Mouse (Mus musculus): ENCODE data around the gene Wdr92. TPM values are rescaled to one million over a fixed set of nuclear protein-coding genes. Genes with fewer than 3 reads are reported as not detected.

Gene Wdr92
- 10 to 100 TPM; 10.3 to 12.2 TPM for total RNA-seq (2021)

GRCm38 (mm10) chr11:17181807-17182206 lies at the start of gene Wdr92:
Gene Wdr92, plus strand, starts transcription at chr11:17182107.
- no peak for DNase-seq (ENCODE audit: low spot score)
- intact Hi-C loops (cut with DNase I), result no loop called here

DNA sequence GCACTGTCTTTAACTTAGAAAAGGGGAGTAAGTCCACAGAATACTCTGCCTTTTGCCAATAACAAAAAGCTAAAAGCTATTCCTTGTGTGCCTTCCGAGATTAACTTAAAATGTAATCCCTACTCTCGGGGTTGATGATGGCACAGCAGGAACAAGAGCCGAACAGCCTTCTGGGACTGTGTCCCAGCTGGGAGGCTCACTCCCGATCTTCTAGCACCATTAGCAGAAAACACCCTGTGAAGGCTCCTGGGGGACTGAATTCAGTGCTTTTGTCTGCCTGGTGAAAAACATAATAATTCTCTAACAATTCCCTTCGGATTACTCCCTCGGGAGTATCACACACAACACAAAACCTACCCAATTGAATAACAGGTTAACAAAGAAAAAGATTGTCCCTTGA lies 46.3 kb upstream of the Wdr92 start:
- intact Hi-C loops (cut with DNase I), result no loop called here
- DNase-seq (ENCODE audit: low spot score), result no peak

GRCm38 (mm10) chr11:17138306-17139033 lies 43.4 kb upstream of the Wdr92 start:
- DNase-seq (ENCODE audit: low spot score), result no peak
- intact Hi-C loops (cut with DNase I), result no loop called here

- DNase-seq (ENCODE audit: low spot score), result peak; percentile 92
- intact Hi-C loops (cut with DNase I), result loop anchor here (5.0 kb wide), 1 partner anchor 652 kb away; the partner anchor contains the start of gene Sec61g
Observed at GRCm38 (mm10) chr11:17158858-17159737, 22.8 kb upstream of the Wdr92 start, which contains the start of gene Ppp3r1. Gene Ppp3r1, plus strand, starts transcription at chr11:17159263.

GRCm38 (mm10) chr11:17159738-17160241 lies 22.1 kb upstream of the Wdr92 start:
- DNase-seq (ENCODE audit: low spot score), result peak; percentile 17
- intact Hi-C loops (cut with DNase I), result loop anchor here (2.0 to 5.0 kb wide), 4 partner anchors 51 to 652 kb away; partner anchors contain the start of genes C1d, Cnrip1, Plek and Pno1

DNA sequence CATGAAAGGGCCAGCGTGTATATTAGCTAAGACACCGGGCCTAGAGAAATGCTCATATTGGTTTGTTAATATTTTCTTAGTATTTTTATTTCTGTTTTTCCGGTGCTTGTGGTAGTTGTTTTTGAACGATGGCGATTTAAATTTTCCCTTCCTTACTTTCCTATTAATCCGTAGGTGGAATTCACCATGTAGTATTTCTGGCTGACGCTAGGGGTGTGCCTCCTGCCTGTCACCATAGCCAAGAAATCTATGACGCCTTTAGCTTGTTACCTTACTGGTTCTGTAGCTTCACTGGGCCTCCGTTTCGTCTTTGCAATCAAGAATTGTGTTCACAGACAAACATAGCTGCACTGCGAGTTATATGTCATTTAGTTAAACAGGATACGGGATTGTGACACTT lies 21.7 kb upstream of the Wdr92 start:
- peak; percentile 5 for DNase-seq (ENCODE audit: low spot score)
- intact Hi-C loops (cut with DNase I), result loop anchor here (2.0 to 5.0 kb wide), 3 partner anchors 51 to 108 kb away; partner anchors contain the start of genes C1d, Cnrip1, Plek and Pno1

DNA sequence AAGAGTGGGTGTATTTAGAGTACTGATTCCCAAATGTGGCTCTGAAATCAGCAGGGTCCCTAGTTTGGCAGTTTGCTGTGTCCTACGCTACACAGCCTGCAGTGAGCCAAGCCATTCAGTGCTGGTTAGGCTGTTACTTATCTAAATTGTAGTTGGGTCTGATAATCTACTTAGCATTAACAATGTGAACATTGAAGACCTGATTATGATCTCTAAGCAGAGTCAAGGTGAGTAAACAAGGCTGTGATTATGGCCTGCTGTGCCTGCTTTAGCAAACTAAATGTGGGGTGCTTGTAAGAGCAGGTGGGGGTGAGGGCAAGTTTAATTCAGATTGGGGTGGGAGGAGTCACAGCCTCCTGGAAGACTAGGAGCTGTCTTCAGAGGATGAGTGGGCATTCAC lies 18.0 kb upstream of the Wdr92 start:
- intact Hi-C loops (cut with DNase I), result loop anchor here (5.0 kb wide), 2 partner anchors 93 to 112 kb away; partner anchors contain the start of genes C1d, Cnrip1 and Plek
- no peak for DNase-seq (ENCODE audit: low spot score)

- DNase-seq (ENCODE audit: low spot score), result no peak
- intact Hi-C loops (cut with DNase I), result no loop called here
Observed at GRCm38 (mm10) chr11:17166627-17167026, 15.3 kb upstream of the Wdr92 start.

DNA sequence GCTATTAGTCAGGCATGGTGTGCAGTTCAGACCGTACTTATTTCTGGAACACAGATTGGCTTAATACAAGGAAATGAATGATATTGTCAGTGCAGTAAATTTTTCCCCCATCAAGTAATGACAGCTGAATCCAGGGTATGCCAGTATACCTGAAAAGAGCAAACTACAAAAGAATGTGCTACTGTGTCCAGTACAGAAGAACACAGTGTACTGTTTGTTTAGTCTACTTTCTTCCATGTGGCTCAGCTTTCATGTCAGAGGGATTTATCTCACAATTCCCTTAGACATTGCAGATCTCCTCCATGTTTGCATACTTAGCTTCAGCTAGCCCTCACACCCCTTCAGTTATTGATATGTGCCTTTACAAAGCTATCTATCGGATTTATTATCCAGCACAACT lies 12.6 kb upstream of the Wdr92 start:
- intact Hi-C loops (cut with DNase I), result no loop called here

DNA sequence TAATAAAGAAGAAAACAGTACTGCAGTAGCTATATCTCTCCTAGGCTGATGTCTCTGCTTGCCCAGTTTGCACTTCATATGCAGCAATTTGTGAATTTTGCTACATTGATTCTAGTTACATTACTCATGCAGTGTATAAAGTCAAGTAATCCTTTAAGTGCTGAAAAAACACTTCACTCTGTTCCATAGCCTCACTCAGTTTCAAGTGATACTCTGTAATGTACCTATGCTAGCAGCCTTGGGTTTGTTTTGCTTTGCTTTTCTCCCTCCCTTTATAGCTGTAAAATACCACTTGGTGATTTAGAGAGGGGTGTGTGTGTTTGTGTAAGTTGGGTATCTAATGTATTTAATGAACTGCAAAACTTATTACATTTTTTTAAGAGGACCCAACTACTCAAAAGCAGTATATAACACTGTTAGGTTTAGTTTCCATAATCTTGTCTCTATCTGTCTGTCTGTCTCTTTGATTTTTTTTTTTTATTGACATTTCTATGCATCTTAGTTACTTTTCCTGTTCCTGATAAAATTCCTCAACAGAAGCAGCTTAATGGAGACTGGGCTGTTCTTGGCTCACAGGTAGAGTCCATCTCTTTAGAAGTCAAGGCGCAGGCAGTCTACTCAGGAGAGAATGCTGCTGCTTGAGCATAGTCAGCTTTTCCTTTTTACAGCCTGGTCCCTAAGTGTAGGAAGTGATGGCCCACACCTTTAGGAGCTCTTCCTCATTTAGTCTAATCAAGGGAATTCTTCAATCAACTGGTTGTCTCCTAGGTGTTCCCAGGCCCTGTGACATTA lies 10.8 kb upstream of the Wdr92 start:
- no peak for DNase-seq (ENCODE audit: low spot score)
- intact Hi-C loops (cut with DNase I), result no loop called here

More for the DNA sequence above, 12.6 kb upstream of the Wdr92 start:
- DNase-seq (ENCODE audit: low spot score), result no peak

DNA sequence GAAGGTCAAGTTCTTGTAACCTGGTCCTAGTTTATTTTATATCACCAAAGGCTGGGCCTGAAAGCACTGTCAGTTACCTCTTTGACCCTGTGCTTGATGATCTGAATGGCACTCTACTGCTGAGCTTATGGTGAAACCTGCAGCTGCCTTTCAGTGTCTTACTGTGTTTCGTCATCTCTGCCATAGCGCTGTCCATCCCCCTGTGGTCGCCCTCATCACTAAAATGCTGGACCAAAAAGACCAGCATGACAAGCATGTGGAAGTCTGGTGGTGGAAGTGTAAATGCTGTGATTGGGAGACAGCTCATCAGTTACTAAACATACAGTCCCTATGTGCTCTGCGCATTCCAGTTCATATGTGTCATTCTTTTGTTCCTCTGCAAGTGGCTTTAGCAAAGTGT lies 9.6 kb upstream of the Wdr92 start:
- no peak for DNase-seq (ENCODE audit: low spot score)
- intact Hi-C loops (cut with DNase I), result no loop called here

DNA sequence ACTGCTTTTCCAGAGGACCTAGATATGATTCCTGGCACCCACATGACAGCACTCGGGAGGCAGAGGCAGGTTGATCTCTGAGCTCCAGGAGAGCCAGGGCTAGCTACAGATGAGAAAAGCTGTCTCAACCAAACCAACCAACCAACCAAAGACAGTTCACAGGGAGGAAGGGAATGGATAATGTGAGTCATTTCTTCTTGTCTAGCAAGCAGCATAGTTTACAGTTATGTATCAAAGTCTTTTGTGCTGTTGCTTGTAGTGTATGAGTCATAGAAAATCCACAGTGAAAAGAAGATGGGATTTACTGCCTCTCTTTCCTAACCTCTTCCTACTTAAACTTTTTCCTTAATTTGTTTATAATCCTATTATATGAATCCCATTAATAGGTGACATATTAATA lies 5.3 kb upstream of the Wdr92 start:
- intact Hi-C loops (cut with DNase I), result no loop called here
- no peak for DNase-seq (ENCODE audit: low spot score)

GRCm38 (mm10) chr11:17180753-17181152 lies 1.2 kb upstream of the Wdr92 start:
- DNase-seq (ENCODE audit: low spot score), result no peak
- intact Hi-C loops (cut with DNase I), result no loop called here

DNA sequence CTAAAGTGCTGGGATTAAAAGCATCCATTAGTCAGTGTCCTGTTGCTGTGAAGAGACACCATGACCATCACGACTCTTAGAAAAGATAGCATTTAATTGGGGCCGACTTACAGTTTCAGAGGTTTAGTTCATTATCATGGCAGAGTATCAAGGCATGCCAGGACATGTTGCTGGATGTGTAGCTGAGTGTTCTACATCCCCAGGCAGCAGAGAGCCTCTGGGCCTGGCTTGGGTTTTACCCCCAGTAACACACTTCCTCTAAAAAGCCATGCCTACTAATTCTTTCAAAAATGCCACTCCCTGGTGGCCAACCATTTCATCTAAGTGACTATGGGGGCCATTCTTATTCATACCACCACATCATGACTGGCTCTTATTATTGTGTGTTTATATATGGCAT lies 1.3 kb downstream of the Wdr92 start:
- no peak for DNase-seq (ENCODE audit: low spot score)
- intact Hi-C loops (cut with DNase I), result no loop called here

- intact Hi-C loops (cut with DNase I), result no loop called here
Observed at GRCm38 (mm10) chr11:17187649-17188048, 5.7 kb downstream of the Wdr92 start.

DNA sequence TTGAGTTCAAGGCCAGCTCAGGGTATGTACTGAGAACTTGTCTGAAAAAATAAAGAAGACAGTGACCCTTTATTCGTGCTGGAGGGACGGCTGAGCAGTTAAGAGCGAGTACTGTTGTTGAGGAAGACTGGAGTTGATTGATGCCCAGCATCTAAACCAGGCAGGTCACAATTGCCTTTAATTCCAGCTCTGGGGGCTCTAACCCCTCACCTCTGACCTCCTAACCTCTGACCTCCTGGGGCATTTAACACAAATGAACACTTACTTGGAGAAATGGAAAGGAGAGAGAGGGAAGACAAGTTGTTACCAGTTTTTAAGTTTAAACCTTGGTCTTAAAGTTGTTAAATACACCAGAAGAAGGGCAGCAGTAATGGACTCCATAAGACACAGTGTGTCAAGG lies 6.9 kb downstream of the Wdr92 start:
- no peak for DNase-seq (ENCODE audit: low spot score)
- intact Hi-C loops (cut with DNase I), result no loop called here

More at GRCm38 (mm10) chr11:17187649-17188048, 5.7 kb downstream of the Wdr92 start:
- DNase-seq (ENCODE audit: low spot score), result no peak

GRCm38 (mm10) chr11:17192151-17192844 lies 10.4 kb downstream of the Wdr92 start:
- intact Hi-C loops (cut with DNase I), result no loop called here
- DNase-seq (ENCODE audit: low spot score), result no peak

DNA sequence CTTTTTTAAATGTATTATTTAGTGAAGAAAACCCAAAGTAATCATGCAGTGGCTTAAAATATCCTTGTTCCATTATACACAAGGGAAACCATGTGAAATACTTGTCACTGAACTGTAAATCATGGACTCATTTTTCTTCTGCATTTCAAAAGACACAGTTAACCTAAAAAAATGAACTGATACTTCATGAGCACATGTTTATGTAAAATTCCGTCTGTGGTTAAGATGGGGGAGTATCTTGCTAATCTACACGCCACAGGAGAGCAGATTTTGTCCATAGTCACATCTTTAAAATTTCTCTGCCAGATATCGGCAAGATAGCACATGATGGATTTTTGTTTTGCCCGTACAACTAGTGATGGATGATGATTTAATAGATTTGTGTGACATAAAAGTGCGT lies 17.3 kb downstream of the Wdr92 start:
- DNase-seq (ENCODE audit: low spot score), result no peak
- intact Hi-C loops (cut with DNase I), result no loop called here

DNA sequence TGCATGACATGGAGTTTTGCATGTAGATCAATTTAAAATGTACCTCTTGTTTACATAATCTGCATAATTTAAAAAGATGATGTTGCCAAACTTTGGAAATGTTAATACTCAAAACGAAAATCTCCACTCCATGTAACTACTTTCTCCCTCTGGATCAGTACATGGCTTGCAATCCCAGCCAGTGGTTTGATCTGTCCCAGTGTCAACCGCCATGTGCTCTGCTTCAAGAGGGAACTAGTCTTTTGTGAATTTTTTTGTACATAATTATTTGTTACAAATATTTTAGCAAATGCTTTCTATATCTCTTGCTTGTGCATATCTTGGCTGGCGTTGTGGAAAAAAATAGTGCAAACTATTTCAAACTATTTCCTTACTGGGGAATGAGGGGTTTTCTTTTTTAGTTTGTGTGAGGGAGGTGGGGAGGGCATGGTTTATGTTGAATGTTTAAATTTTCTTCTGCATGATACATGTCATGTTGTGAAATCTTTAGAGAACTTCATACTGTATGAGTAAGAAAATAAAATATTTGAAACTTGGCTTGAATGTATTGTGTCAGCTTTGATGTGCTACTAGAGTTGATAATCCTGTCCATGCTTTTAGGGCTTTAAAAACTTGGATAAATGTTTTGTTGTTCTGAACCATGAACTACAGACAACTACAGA lies 18.1 kb downstream of the Wdr92 start:
- DNase-seq (ENCODE audit: low spot score), result no peak
- intact Hi-C loops (cut with DNase I), result no loop called here

Data from heart, postnatal 25 days (tissue).